Mouse (Mus musculus): ENCODE measurements around the gene Gm7903. TPM values are rescaled to one million over a fixed set of nuclear protein-coding genes. Genes with fewer than 3 reads are reported as not detected.
"Not testable (repeated sequence)": the region's sequence is repeated elsewhere in the genome, so short reads cannot be mapped to it uniquely, and the experiment has no call there.

Gm7903 gene
- total RNA-seq (2021) = not detected
- long read RNA-seq, experiment 1 = 0 reads
- long read RNA-seq, experiment 2 = 0 reads

GRCm38 (mm10) chrX:135433535-135433934 lies at the start of gene Gm7903:
TSS of gene Gm7903 (plus strand) at chrX:135433835.
- DNase-seq (ENCODE audit: low spot score in 2 of 2) = not testable (repeated sequence)

GRCm38 (mm10) chrX:135403578-135403977 lies 30.1 kb upstream of the Gm7903 start:
- not testable (repeated sequence) for DNase-seq (ENCODE audit: low spot score in 2 of 2)

GRCm38 (mm10) chrX:135421203-135421602 lies 12.4 kb upstream of the Gm7903 start:
- DNase-seq (ENCODE audit: low spot score in 2 of 2) = not testable (repeated sequence)

GRCm38 (mm10) chrX:135421824-135422223 lies 11.8 kb upstream of the Gm7903 start:
- not testable (repeated sequence) for DNase-seq (ENCODE audit: low spot score in 2 of 2)

GRCm38 (mm10) chrX:135422473-135422872 lies 11.2 kb upstream of the Gm7903 start:
- not testable (repeated sequence) for DNase-seq (ENCODE audit: low spot score in 2 of 2)

GRCm38 (mm10) chrX:135464160-135464559 lies 30.5 kb downstream of the Gm7903 start:
- not testable (repeated sequence) for DNase-seq (ENCODE audit: low spot score in 2 of 2)

- DNase-seq (ENCODE audit: low spot score in 2 of 2) = not testable (repeated sequence)
These were observed 48.3 kb downstream of the Gm7903 start for GRCm38 (mm10) chrX:135481902-135482301.

GRCm38 (mm10) chrX:135483183-135483582 lies 49.5 kb downstream of the Gm7903 start:
- not testable (repeated sequence) for DNase-seq (ENCODE audit: low spot score in 2 of 2)

Other genes starting within 250 kb of the Gm7903 start
- 10 to 100 TPM; 51.9 to 82.1 TPM for gene Tceal6, start 223.1 kb upstream of the Gm7903 start, total RNA-seq (2021)
- gene Pramel3, start 131.5 kb upstream of the Gm7903 start, total RNA-seq (2021) = not detected
- gene Gm5128, start 60.6 kb upstream of the Gm7903 start, total RNA-seq (2021) = not detected
- gene AV320801, start 60.8 kb downstream of the Gm7903 start, total RNA-seq (2021) = not detected
- gene Nxf7, start 164.9 kb downstream of the Gm7903 start, total RNA-seq (2021) = not detected
- not detected for gene Prame, start 193.9 kb downstream of the Gm7903 start, total RNA-seq (2021)